Mouse (Mus musculus): Measurements from ENCODE around the gene Top1.

Top1 gene

DNA sequence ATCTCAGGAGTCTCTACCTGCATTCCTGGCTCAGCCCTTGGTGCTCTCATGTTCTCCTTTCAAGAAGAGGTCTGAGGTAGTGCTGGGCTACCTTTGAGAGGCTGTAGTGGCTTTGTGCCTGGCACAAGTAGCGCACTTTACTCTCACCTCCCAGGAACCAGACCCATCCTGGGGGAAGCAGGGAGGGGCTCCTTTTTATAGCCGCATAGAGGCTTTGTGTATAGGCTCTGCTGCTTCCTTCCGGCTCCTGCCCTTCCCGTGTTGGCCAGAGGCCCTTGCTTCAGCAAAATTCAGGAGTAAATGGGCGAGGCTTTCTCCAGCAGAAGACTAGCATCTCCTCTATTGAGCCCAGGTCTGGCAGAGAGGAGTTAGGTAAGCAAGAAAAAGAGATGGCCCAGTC is 92.7 kb downstream of the Top1 start:
- ATAC-seq (ENCODE audit: insufficient number of reproducible peaks, low FRiP score, low TSS enrichment), result no peak

DNA sequence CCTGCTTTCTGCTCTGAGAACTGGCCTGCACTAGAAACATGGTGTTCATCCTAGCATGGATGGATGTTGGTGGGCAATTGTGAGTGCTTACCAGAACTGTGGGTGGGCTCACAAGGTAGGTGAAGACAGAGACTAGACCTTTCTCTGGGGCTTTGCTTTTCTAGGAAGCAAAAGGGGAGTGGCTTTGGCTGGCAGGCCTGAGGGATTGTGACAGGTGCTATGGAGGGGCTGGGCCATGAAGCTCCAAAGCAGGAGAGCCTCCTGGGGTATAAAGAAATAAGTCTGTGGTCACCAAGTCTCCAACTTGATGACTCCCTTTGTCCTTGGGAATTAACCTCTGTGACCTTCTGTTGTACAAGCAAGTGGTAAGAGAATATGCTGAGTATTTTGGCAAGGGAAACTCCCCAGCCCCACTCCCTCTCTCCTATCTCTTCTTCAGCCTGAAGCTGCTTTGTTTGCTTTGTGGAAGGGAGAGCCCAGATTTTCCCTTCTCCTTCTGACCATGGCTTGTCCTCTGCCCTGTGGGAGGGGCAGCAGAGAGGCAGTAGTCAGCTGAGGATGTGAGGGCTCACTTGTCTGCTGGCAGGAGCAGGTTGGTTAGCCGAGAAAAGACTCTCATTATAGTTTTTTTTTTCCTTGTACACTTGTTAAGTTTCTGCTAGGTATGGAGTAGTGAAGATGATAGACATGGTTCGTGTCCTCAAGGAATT is 94.1 kb downstream of the Top1 start:
- ATAC-seq (ENCODE audit: insufficient number of reproducible peaks, low FRiP score, low TSS enrichment), result no peak

DNA sequence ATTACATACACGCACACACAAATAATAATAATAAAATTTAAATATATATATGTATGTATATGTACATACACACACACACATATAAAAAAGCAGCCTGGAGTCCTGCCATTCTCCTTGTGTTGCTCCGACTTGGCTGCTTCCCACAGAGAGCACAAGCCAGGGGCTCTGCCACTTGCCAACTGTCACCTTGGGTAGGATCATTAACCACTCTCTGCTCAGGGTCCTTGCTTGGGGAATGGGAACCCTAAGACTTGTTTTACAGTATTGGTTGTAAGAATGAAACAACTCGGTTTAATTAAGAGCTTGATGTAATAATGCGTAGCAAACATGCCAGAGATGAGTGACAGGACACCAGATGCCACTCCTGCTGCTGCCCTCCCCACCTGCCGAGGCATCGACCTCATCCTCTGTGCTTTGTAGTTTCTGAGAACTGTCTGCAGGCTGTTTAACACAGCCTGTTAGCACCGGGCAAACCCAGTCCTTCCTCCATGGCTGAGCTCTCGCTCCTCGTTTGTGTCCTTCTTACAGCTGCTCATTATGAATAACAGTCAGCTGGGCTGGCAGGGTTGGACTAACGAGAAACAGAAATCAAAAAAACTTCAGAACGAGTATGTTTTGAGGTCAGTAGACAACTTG is 95.0 kb downstream of the Top1 start:
- no peak for ATAC-seq (ENCODE audit: insufficient number of reproducible peaks, low FRiP score, low TSS enrichment)

DNA sequence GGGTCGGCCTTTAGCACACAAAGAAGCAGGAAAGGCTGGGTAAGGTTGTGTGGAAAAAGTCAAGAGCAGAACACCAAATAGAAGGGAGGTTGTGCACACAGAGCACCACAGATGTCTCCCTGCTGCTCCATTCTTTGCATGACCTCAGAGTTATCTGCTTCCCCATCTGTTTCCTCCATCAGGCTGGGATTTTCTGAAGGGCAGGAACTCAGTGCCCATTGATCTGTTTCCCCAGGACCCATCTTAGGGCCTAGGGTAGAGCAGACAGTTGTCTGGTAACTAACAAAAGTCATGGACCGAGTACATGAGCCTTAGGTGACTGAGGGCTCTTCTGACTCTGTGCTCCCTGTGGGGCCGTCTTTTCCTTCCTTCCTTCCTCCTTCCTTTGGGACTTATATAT is 95.9 kb downstream of the Top1 start:
- ATAC-seq (ENCODE audit: insufficient number of reproducible peaks, low FRiP score, low TSS enrichment), result no peak

DNA sequence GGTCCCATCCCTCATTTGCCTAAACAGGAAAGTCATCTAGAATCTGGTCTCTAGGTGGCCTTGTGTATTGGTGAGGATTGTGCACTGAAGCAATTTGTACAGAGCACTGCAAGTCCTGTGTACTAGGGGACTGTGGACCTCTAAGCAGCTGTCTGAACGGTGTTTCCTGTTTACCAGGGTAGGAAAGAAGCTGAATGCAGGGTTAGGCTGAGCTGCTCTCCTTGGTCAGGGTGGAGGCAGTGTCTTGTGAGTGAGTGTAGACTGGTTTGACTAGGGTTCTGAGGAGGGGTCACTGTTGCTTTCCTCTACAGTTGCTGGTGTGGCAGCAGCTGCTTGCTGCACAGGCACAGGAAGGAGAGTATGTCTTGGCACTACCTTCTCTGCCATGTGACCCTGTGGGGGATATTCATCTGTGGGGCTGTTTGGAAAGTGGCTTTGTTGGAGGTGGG is 96.5 kb downstream of the Top1 start:
- ATAC-seq (ENCODE audit: insufficient number of reproducible peaks, low FRiP score, low TSS enrichment), result no peak

DNA sequence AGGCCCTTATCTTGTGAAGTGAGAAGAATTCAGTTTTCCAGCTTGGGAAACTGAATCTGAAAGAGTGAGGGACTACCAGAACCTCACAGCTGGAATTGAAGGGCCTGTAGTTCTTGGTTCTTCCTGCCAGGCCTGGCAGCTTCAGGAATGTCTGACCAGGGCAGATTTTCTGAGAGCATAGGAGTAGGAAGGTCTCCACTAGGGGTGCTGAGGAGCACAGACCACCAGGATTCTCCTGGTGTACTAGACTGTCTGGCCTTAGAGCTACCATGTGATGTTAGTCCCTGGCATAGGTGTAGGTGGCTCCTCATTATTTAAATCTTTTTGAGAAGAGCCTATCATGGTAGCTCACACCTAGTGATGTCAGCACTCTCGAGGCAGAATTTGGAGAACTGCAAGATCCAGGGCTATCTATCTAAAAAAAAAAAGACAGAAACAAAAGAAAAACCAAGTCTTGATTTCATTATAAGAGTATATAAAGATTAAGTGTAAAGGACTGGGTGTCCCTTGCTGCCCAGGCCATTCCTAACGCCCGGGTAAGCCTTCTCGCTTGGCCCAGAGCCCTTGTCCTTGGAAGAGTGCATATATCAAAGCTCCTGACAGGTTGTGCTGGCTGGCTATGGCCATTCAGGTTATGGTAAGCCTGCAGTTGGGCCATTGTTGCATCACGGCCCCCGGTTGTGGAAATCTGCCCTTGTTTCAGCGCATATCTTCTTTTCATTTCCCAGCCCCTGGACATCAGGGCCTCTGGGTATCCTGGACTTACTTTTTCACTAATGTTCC is 98.5 kb downstream of the Top1 start:
- ATAC-seq (ENCODE audit: insufficient number of reproducible peaks, low FRiP score, low TSS enrichment), result no peak

DNA sequence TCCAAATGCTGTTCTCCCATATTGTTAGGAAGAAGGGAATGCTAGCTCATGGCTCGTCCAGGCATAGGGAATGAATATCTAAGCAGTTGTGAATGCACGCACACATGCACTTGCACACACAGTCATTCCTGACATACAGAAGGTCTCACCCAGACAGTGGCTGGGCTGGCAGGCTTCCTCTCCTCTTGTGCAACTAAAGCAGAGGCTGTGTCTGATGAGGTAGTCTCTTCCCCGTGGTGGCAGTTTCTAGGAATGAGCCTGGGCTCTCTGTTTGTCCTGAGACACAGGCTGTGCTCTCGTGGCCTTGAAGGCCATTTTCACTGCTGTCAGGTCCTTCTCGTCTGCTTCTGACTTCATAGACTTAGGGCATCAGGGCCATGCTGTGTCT is 99.1 kb downstream of the Top1 start:
- ATAC-seq (ENCODE audit: insufficient number of reproducible peaks, low FRiP score, low TSS enrichment), result no peak

DNA sequence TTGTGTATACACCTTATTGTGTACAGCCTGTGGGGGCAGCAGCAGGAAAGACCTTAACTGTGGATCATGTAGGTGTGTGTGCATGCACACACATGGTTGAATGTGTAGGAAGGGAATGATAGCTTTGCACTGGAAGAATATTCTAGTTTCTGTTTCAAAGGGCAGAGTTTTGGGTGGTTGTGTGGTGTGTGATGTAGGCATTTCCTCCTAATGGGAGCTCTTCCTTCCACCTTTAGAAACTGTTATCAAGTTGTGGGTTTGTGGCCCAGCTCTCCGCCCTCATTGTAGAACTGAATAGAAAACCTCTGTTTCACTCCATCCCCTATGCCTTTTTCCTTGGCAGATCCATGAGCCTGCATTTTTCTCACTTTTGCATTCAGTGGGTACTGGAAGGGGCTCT is 99.8 kb downstream of the Top1 start:
- no peak for ATAC-seq (ENCODE audit: insufficient number of reproducible peaks, low FRiP score, low TSS enrichment)

DNA sequence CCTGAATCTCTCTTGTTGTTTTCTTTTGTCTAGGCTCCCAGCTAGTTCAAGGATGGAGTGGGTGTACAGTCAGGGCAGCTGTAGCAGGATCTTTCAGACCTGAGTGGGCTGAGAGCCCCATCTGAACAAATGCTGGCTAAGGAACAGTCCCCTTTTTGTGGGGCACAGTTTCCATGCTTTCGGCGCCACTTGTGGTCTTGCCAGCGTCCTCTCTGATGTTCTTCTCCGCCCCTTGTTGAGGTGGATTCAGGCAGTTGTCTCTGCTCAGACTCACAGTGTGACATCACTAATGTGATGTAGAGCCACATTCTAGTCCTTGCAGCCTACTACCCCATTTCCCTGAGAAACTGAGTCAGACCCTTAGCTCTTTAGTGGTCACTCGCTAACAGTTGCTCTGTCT is 100.9 kb downstream of the Top1 start:
- no peak for ATAC-seq (ENCODE audit: insufficient number of reproducible peaks, low FRiP score, low TSS enrichment)

DNA sequence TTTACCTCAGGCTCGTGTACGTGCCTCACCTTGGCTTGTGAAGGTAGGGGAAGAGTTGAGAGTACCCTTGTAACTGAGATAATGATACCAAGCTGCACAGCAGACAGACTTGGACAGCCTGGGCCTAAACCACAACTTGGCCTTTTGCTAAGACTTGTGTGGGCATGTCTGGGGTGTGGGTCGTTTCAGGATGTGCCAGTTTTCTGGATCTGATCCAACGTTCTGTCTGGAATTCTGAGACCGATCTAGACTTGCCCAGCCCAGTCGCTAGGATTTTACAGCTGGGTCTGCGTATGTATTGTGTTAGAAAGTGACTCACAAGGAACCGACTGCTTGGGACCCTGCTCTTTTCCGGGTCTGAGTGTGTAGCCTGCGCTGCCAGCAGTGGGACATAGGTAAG is 101.4 kb downstream of the Top1 start:
- ATAC-seq (ENCODE audit: insufficient number of reproducible peaks, low FRiP score, low TSS enrichment), result no peak

DNA sequence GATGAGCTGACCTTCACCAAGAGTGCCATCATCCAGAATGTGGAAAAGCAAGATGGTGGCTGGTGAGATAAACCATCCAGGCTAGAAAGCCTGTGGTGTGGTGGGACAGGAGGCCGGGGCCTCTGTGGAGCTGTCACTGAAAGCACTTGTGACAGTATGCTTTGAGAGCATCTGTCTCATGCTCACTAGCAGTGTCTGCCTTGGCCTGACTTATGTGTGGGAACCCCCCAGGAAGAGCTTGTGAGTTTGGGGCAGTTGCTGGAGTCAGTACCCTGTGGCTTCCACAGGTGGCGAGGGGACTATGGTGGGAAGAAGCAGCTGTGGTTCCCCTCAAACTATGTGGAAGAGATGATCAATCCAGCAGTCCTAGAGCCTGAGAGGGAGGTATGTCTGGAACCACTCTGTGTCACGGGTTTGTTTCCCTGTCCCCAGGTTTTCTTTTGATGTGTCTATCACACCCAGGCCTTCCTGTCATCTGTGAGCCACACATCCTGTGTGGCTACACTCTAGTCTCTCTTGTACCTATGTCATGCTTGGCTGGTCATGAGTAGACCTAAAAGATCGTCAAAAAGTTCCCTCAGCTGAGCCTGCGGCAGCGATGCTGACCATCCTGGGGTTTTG is 111.0 kb downstream of the Top1 start:
- ATAC-seq (ENCODE audit: insufficient number of reproducible peaks, low FRiP score, low TSS enrichment), result no peak

DNA sequence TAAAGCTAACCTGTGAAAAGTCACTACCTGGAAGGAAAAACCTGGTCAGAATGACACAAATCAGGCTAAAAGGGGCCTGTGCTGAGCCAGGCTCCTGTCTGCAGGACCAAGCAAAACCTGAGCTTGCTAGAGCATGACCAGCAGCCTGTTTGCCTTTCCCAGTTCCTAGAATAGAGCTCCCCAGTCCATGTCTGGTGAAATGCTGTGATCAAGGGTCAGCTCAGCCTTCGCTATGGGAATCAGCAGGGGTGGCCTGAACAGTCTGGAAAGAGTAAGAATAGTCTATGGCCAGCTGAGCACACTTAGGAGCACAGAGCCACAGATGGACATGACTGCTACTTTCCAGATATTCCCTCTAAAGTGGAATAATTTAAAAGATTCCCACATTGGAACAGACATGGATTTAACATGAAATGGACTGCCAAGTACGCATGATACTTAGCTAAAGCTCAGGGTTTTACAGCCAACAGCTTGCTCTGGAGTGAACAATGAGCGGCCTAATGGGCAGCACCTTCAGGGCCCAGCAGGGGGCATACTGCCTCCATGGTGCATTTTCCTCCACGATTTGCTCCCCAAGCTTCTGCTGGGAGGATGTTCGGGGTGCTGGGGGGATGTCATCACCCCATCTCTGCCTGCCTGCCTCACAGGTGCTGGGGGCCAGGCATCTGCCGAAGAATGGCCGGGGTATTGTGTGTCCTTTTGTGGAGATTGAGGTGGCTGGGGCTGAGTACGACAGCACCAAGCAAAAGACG is 114.9 kb downstream of the Top1 start:
- 0 out of 2 replicates have a peak, but pooled peaks have one; percentile 5 for ATAC-seq (ENCODE audit: insufficient number of reproducible peaks, low FRiP score, low TSS enrichment)

DNA sequence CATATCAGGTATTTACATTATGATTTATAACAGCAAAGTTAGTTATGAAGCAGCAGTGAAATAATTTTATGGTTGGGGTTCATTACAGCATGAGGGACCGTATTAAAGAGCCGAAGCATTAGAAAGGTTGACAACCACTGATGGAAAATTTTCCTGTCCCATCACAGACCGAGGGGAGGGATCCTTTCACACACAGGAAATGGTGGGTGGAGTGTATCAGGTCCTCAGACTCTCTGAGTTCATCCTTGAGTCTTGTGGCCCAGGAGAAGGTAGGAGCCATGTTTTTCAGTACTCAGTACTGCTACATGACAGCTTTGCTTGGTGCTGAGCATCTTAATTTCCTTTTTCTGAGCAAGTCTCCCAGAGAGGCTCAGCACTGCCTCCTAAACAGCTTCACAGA is 118.1 kb downstream of the Top1 start:
- ATAC-seq (ENCODE audit: insufficient number of reproducible peaks, low FRiP score, low TSS enrichment), result no peak

DNA sequence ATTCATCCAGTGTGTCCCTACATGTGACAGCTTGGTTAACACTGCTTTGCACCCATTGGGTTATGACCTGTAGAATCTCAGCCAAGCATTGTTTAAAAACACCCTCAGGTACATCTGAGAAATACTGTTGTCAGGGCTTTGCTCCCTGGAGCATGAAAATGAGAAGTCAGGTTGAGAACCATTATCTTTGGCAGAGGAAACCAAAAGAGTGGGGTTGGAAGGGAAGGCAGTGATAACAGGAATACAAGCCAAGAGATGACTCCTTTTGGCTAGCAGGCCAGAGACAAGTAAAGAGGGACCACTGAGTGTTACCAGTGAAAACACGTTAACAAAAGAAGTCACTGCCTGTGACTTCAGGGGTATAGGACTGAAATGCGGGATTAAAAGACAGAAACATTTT is 118.7 kb downstream of the Top1 start:
- ATAC-seq (ENCODE audit: insufficient number of reproducible peaks, low FRiP score, low TSS enrichment), result no peak

DNA sequence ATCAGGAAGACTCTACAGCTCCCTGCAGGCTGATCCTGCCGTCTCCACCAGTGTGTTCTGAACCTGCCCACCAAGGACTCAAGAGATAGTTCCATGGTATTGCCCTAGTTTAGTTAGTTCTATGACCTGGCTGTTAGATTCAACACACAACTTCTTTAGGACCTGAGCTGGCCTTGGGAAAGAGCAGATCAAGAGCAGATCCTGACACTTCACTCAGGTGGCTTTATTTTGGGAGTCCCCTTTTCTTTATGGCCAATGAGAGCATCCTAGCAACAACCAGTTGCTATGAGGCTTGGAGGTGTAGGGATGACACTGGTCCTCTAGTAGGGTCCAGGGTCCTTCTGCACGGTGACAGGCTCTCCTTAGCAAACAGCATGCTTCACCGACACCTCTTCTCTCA is 119.4 kb downstream of the Top1 start:
- ATAC-seq (ENCODE audit: insufficient number of reproducible peaks, low FRiP score, low TSS enrichment), result no peak

DNA sequence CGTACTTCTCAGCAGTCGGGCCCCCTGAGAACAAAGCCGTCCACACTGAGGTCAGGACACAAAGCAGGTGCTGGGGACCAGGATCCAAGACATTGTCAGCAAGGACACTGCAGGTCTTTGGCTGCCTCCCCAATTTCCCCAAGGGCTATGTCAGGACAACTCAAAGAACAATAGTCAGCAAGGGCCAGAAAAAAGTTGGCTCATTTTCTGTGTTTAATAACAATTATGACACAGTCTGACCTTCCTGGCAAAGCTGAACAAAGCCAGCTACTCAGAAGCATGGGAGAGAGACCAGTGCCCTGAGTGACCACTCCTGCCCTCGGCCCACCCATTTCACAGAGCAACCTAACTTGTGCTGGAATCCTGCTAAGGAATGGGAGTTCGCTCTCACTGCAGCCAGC is 120.7 kb downstream of the Top1 start:
- ATAC-seq (ENCODE audit: insufficient number of reproducible peaks, low FRiP score, low TSS enrichment), result peak; percentile 17; the same call in 1 of the 2 replicates

DNA sequence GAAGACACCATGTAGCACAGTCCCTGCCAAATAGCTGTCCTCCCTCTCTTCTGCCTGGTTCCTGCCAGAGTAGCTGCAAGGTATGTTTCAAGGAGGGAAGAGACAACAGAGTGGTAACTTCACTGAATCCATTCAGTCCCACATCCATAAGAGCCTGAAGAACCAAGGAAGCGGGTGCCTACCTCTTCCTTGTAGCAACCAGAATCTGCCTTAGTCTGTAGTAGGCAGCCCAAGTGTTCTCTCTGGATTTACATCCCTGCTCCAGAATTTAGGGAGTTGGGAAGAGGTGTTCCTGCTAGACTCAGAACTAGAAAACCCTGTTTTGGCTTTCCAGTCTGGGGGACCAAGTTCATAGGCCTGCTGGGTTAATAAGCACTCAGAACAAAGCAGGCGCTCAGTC is 121.5 kb downstream of the Top1 start:
- no peak for ATAC-seq (ENCODE audit: insufficient number of reproducible peaks, low FRiP score, low TSS enrichment)

DNA sequence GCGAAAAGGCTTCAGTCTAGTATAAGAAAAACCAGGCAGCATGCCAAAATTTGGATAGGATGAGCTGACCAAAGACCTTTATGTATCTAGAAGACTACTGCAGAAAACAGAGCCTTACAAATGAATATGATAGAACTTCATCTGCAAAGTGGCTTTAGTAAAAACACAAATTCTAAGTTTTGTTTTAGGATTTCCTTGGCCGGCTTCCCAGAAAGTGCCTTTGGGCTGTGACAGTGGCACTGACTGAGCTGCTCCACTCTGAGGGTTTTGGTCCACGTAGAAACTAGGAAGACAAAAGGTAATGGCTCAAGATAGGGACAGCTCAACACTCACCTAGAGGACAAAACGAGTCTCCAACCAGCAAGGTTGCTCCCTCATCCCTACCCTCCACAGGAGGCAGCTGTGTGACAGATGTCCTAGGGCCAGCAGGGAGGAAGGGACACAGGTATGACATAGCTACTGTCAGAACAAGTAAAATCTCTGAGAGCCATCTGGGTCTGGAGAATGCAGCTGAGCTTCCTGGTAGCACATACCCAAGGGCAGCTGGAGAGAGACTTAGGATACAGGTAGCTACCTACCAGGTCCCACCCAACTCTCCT is 122.5 kb downstream of the Top1 start:
- no peak for ATAC-seq (ENCODE audit: insufficient number of reproducible peaks, low FRiP score, low TSS enrichment)

DNA sequence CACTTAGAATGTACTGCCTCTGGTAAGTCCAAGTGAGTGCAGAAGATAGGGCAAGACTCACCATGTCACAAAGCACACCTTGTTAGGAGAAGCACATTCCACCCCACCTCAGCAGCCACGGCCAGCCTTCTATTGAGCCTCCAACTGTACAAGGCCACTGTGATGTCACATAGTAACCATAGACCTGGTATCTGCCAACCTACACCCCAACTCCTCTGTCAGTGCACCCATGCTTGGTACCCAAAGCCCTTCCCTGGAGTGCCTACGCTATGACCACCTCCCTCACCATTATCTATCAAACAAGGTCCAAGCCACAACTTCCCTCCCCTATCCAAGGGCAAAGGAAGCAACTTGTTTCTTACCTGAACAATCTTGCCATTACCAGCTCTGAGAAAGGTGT is 123.3 kb downstream of the Top1 start:
- ATAC-seq (ENCODE audit: insufficient number of reproducible peaks, low FRiP score, low TSS enrichment), result no peak

DNA sequence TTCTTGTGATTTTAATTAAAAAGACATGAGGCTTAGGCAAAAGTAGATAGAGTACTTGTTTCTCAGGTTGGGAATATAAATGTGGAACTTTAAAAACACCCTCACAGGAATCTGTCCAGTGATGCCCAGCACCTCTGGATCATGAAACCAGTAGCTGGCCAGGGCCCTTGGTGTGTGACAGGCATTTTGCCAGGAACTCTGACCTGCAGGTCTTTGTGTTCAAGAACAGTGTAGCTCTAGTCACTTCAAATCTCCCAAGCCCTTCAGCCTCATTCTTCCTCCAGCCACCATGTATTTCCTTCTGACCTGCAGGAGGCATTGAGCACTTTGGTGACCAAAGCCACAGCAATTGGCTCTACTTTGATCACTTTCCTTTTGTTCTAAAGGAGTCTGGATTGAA is 124.7 kb downstream of the Top1 start:
- no peak for ATAC-seq (ENCODE audit: insufficient number of reproducible peaks, low FRiP score, low TSS enrichment)

All from cerebellum, adult (tissue).